Mouse (Mus musculus): ENCODE results near the gene Hadh.

Gene Hadh

DNA sequence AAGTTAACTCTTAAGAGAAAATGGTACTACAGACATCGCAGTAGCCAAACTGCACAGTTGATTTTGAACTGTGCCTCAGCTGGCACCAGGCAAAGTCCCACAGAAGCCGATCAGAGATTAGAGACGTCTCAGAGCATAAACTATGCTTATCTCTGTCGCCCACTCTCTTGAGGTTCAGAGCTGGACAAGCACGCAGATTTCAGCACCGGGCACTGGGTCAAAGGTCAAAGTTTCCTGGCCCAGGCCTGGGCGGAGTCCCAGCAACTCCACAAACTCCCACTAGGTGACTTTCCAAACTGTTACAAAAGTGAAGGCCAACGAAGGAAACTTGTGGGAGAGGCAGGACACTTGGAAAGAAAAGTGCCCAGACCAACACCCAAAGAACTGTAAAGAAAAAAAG is 744 bp downstream of the Hadh start:
- DNase-seq (ENCODE audit: extremely low spot score) = peak; percentile 81

GRCm38 (mm10) chr3:131270381-131270780 is 1.5 kb downstream of the Hadh start:
- DNase-seq (ENCODE audit: extremely low spot score) = no peak

GRCm38 (mm10) chr3:131266366-131267050 is 5.4 kb downstream of the Hadh start:
- DNase-seq (ENCODE audit: extremely low spot score) = no peak

- DNase-seq (ENCODE audit: extremely low spot score) = no peak
Measured at GRCm38 (mm10) chr3:131265516-131265915, 6.4 kb downstream of the Hadh start.

DNA sequence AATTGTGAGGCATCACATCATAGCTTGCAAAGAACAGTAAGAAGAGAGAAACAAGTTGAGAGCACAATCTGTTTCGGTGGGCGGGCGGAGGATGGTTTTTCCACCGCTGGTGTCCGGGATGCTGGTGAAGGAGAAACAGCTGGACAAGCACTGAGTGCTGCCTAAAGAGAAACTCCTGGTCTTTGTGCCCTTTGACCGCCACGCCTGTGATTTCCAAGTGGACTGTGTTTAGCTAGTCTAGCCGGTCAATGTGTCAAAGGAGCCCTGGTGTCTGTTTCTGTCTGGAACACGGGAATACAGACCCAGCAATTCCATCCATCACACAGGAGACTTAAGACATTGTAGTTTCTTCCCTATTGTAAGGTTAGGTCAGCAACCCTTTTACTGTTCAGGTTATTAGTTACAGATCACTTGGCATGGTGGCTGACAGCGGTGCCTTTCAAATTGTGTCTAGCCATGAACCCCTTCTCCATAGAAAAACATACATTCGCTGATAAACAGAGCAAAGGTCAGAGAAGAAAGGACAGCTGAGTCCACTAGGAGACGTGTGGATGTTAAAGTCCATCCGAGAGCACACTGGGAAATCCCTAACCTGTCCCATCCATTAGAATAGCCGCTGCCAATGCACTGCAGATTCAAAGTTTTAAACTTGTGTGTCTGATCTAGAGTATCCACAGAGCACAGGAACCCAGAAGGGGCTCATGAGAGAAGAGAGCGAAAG is 8.0 kb downstream of the Hadh start:
- peak; percentile 36 for DNase-seq (ENCODE audit: extremely low spot score)

GRCm38 (mm10) chr3:131260418-131260817 is 11.5 kb downstream of the Hadh start:
- DNase-seq (ENCODE audit: extremely low spot score) = no peak

DNA sequence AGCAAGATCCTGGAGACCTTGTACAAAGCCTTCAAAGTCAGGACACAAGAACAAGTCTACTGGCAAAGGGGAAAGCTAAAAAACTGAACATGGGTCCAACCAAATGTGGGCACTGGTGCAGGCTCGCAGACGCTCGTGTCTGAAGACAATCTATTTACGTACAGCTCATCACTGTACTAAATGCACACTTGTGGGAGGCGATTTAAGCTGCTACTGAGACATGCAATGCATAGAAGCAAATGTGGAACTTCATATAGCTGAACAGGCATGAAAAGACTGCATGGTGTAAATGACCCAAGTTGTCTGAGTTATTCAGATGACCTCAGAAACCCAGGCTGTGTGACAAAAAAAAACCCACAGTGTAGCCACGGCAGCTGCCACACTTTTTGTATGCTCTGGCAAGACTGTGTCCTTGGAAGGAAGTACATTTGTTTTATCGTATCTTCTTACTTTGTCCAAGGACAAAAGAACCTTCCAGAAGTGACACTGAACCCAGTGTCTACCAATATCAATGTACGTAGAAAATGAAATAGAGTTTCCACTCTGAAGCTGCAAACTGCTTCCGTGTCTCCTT is 12.4 kb downstream of the Hadh start:
- DNase-seq (ENCODE audit: extremely low spot score) = no peak

GRCm38 (mm10) chr3:131258921-131259320 is 13.0 kb downstream of the Hadh start:
- no peak for DNase-seq (ENCODE audit: extremely low spot score)

GRCm38 (mm10) chr3:131255399-131255981 is 16.4 kb downstream of the Hadh start:
- no peak for DNase-seq (ENCODE audit: extremely low spot score)

- no peak for DNase-seq (ENCODE audit: extremely low spot score)
Measured at GRCm38 (mm10) chr3:131254991-131255390, 16.9 kb downstream of the Hadh start.

DNA sequence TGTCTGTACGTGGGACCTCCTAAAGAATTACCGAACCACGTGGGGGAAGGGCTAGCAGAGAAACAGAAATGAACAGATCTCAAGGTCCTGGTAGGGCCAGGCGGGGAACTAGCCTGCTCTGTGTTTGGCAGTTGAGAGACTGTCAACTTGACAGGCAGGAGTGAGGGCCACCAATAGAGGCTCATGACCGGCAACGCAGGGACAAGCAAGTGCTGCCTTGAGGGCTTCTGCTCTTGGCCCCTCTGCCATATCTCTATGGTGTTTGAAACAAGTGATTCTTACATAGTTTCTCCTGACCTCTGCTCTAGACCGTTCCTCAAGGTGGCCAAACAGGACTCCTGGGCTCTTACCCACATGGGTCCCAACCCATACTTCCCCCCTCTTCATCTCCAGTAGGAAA is 20.3 kb downstream of the Hadh start:
- no peak for DNase-seq (ENCODE audit: extremely low spot score)

DNA sequence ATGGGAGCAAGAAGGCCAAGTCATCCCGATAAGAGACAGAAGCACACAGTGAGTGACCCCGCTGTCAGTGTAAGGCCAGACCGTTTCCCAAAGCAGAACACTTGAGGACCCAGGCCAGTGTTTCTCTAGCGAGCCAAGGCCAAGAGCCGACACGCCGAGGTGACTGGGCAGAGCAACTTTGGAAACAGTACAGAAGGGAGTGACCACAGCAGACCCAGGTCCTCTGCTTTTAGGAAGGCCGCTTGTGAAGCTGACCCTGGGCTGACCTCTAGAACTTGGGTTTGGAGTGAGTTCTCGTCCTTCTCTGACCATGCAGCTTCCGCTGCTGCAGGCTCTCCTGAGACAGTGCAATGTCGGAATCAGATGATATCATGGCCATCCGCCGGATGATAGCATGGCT is 20.9 kb downstream of the Hadh start:
- DNase-seq (ENCODE audit: extremely low spot score) = no peak

DNA sequence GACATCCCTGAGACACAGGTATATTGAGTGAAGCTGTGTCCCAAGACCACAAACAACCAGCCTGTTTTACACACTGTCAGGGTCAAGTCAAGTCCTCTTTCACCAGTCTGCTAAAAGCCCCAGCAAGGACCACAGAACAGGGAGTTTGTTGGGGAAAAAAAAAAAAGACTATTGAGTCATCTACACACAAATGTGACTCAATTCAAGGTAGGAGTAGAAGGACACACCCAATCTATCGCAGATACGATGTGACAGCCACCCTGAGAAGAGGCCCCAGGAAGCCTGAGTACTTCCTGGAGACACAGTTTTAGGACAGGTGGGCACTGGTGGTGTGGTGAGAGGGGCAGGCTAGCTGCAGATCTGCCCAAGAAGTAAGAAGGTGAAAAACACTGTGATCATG is 21.6 kb downstream of the Hadh start:
- no peak for DNase-seq (ENCODE audit: extremely low spot score)

DNA sequence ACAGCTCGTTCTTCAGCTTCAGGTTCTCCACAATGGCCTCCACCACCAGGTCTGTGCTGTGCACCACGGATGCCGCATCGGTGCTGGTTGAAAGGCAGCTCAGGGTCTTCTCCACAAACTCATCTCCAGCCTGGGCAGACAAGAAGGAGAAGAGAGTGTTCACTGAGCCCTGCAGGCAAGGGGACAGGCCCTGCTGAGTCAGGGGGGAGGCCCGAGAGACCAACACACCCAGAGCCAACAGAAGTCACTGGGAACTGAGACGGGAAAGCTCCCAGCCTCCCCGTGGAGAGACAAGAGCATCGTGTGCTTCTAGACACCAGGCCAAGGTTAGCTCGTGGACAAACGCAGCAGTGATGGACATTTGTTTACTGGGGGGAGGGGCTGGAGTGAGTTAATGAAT is 23.5 kb downstream of the Hadh start:
- DNase-seq (ENCODE audit: extremely low spot score) = no peak

DNA sequence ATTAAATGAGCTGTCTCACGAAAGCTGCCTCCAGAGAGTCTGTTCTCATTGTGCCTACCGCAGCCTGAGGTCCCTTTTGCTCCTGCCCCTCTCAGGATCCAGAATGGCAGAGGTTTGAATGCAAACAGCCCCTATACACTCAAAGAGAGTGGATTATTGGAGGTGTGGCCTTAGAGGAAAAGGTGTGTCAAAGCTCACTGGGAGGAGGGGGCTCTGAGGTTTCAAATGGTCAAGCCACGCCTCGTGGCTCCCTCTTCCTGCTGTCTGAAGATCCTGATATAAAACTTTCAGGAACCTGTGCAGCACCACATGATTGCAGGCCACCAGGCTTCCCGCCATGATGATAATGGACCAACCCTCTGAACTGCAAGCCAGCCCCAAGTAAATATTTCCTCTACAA is 24.1 kb downstream of the Hadh start:
- DNase-seq (ENCODE audit: extremely low spot score) = no peak

- DNase-seq (ENCODE audit: extremely low spot score) = no peak
Measured at GRCm38 (mm10) chr3:131247447-131247846, 24.5 kb downstream of the Hadh start.

- no peak for DNase-seq (ENCODE audit: extremely low spot score)
Measured at GRCm38 (mm10) chr3:131246579-131247046, 25.3 kb downstream of the Hadh start.

GRCm38 (mm10) chr3:131245766-131246578 is 25.9 kb downstream of the Hadh start:
- peak; percentile 66 for DNase-seq (ENCODE audit: extremely low spot score)

DNA sequence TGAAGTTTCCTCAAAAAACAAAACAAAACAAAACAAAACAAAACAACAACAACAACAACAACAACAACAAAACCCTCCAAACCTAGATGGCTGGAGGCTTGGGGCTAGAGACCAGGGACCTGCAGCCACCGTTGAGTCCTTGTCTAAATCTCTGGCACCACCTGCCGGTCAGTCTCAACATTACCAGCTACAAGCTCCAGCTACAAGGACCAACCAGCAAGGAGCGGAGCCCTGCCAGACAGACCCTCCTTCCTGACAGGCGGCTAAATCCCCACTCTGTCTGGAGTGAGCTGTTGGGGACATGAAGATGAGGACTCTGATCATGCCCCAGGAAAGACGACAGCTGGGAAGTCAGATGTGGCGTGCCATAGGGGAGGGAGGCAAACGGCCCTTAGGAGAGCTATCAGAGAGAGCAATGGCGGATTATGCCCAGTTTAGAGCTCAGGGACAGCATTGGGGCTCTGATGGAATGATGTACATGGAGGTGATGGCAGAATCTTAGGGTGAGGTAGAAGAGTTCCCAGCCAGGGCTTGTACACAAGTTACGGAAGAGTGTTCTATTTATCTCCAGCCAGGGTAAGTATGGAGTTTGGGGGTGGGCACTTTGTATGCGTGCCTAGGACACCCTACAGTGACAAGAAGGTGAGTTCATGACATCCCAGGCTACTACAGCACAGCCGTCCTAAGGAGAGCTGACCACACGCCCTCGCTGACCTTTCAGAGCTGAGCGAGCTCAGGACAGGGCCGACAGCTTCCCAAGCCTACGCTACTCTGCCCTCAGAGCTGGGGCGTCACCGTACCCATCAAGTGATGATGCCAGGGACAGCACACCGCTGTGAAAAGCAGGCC is 33.9 kb downstream of the Hadh start:
- DNase-seq (ENCODE audit: extremely low spot score) = peak; percentile 85

GRCm38 (mm10) chr3:131237061-131237460 is 34.8 kb downstream of the Hadh start:
- no peak for DNase-seq (ENCODE audit: extremely low spot score)

DNA sequence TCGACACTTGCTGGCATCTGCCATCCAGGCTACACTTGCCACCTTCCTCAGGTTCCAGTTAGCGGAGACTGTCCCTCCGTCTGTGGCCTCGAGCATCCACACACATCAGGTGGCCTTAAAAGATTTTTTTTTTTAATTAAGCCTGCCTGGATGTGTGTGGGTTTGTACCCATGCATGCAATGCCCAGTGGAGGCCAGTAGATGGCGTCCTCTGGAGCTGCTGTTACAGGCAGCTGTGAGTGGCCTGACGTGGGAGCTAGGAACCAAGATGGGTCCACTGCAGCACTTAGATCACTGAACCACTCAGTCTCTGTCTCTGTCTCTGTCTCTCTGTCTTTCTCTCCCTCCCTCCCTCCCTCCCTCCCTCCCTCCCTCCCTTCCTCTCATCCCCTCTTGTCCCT is 43.8 kb downstream of the Hadh start:
- no peak for DNase-seq (ENCODE audit: extremely low spot score)

All from embryo, embryonic 9.5 days (tissue).